Mouse (Mus musculus) heart, embryonic 11.5 days (tissue): ENCODE results near the gene Fosl2. TPM values are rescaled to one million over a fixed set of nuclear protein-coding genes. Genes with fewer than 3 reads are reported as not detected.

Experiments
- ATAC-seq: fragments of 200-750 bp; cut with Nextera tagmentation; replicated peaks from 2 replicates; pipeline ENCODE4 v1.8.0; 2017; ENCODE audit warnings: moderate library complexity; ENCODE audit not compliant: insufficient number of reproducible peaks, low FRiP score, low TSS enrichment
- H3K27ac ChIP-seq: fragments of 300-500 bp; sonication (generic); 2 replicates; pipeline ENCODE4 v1.5.1; 2014; ENCODE audit warnings: mild to moderate bottlenecking, low read depth, low read length
- H3K27me3 ChIP-seq: fragments of 300-500 bp; sonication (generic); 2 replicates; pipeline ENCODE4 v1.6.1; 2014; ENCODE audit warnings: mild to moderate bottlenecking, low read length, mixed read lengths; ENCODE audit not compliant: control insufficient read depth, insufficient read depth
- H3K36me3 ChIP-seq: fragments of 300-500 bp; sonication (generic); 2 replicates; pipeline ENCODE4 v1.6.1; 2014; ENCODE audit warnings: mild to moderate bottlenecking, low read length, moderate library complexity, mixed read lengths; ENCODE audit not compliant: control insufficient read depth, insufficient read depth
- H3K4me1 ChIP-seq: fragments of 300-500 bp; sonication (generic); 2 replicates; pipeline ENCODE4 v1.6.1; 2014; ENCODE audit warnings: low read length; ENCODE audit not compliant: control insufficient read depth, insufficient read depth
- H3K4me2 ChIP-seq: fragments of 300-500 bp; sonication (generic); 2 replicates; pipeline ENCODE4 v1.6.1; 2014; ENCODE audit warnings: mild to moderate bottlenecking, moderate library complexity
- H3K4me3 ChIP-seq: fragments of 300-500 bp; sonication (generic); 2 replicates; pipeline ENCODE4 v1.5.1; 2014; ENCODE audit warnings: low read depth, low read length
- H3K9ac ChIP-seq: fragments of 300-500 bp; sonication (generic); 2 replicates; pipeline ENCODE4 v1.6.1; 2014; ENCODE audit warnings: mild to moderate bottlenecking, low read depth, low read length, moderate library complexity
- H3K9me3 ChIP-seq: fragments of 300-500 bp; sonication (generic); replicated peaks from 2 replicates; pipeline ENCODE4 v1.6.1; 2016; ENCODE audit warnings: low read length; ENCODE audit not compliant: control insufficient read depth
- WGBS: fragments of 180-500 bp; shearing (Covaris S2); extraction: QIAGEN DNeasy Blood & Tissue Kit; methylation state at CpG from one replicate; pipeline ENCODE4 v1.1.7; 2014; ENCODE audit not compliant: insufficient replicate concordance; 5-methylcytosine and 5-hydroxymethylcytosine counted together
- polyA plus RNA-seq: library from polyadenylated mRNA; unstranded; fragments of >200 nt; fragmentation: Nextera tagmentation; extraction: Ambion mirVana; gene quantifications from 2 replicates; pipeline ENCODE4 v1.2.1, GENCODE M21; 2014

Fosl2 gene
- polyA plus RNA-seq, 1 experiment from 2014 or later = 3.0 TPM

- Histone ChIP-seq H3K27me3 (no peaks in the 10 kb centered on the region), H3K9ac (peak overlapping the region; percentile 34; the same call in 1 of the 2 replicates), H3K9me3 (no peaks in the 10 kb centered on the region), H3K4me2 (no peak overlapping the region), H3K27ac (no peak overlapping the region), H3K36me3 (peaks cover 12% of the 10 kb centered on the region), H3K4me1 (peaks cover 8% of the 10 kb centered on the region; the same call in 1 of the 2 replicates), H3K4me3 (no peak overlapping the region)
- 53% methylated on average over 28 of the region's 28 CpGs for whole genome bisulfite sequencing
- ATAC-seq = no peak
Measured at GRCm38 (mm10) chr5:32152725-32153417, 17.3 kb downstream of the Fosl2 start.

DNA sequence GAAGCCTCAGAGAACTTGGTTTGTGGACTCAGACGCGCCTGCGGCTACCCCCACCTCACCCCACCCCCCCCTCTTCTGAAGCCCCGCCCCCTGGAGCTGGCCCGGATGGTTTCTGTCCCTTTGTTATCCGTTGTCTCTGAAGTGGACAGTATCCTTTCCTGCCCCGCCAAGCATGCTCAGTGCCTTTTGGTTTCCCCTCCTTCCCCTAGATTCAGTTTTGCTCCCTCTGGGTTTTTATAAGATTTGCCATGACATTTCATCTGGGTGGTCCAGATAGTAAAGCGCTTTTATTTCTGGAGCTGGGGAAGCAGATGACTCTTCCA is 17.8 kb downstream of the Fosl2 start:
- no peak for ATAC-seq

DNA sequence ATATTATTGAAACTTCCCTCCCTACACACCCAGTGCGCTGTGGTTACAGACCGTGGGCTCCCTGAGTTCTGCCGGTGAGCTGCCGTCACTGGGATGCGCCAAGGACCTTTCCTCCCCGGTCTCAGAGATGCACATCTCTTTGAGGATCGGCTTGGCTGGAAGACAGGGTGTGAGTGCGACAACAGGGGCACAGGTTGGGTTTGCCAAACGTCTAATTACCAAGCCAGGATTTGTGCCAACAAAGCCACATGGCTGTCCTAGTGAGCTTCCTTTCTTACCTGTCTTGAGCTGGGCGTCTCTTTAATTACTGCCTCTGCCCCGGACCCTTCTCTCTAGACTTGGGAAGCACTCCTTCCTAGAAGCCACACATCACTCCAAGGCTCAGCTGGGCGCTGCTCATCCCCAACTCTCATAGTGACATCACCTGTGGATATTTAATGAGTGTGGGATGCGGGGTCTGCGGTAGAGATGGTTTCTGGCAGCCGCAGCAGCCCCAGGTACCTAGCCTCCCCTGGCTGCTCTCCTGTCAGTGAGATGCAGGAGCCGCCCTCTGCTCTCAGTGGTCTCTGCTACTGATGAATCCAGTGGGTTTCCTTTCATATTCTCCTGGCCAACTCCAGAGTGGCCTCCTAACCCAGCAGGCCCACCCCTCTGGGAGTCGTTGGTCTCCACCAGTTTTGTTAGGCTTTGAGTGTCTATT is 18.3 kb downstream of the Fosl2 start:
- H3K27me3 ChIP-seq = no peaks in the 10 kb centered on the region
- H3K9me3 ChIP-seq = no peaks in the 10 kb centered on the region
- H3K4me3 ChIP-seq = no peak overlapping the region
- WGBS = 75% methylated on average over 17 of the region's 17 CpGs
- no peak overlapping the region for H3K27ac ChIP-seq
- H3K4me2 ChIP-seq = no peak overlapping the region
- H3K9ac ChIP-seq = no peak overlapping the region
- H3K4me1 ChIP-seq = peaks cover 8% of the 10 kb centered on the region; the same call in 1 of the 2 replicates
- H3K36me3 ChIP-seq = peaks cover 12% of the 10 kb centered on the region
- no peak for ATAC-seq

More for the DNA sequence above, 17.8 kb downstream of the Fosl2 start:
- H3K27ac ChIP-seq = no peak overlapping the region
- H3K36me3 ChIP-seq = peaks cover 12% of the 10 kb centered on the region
- no peaks in the 10 kb centered on the region for H3K9me3 ChIP-seq
- H3K4me2 ChIP-seq = no peak overlapping the region
- no peaks in the 10 kb centered on the region for H3K27me3 ChIP-seq
- H3K4me1 ChIP-seq = peaks cover 8% of the 10 kb centered on the region; the same call in 1 of the 2 replicates
- WGBS = 39% methylated on average over 8 of the region's 8 CpGs
- H3K4me3 ChIP-seq = no peak overlapping the region
- H3K9ac ChIP-seq = no peak overlapping the region

DNA sequence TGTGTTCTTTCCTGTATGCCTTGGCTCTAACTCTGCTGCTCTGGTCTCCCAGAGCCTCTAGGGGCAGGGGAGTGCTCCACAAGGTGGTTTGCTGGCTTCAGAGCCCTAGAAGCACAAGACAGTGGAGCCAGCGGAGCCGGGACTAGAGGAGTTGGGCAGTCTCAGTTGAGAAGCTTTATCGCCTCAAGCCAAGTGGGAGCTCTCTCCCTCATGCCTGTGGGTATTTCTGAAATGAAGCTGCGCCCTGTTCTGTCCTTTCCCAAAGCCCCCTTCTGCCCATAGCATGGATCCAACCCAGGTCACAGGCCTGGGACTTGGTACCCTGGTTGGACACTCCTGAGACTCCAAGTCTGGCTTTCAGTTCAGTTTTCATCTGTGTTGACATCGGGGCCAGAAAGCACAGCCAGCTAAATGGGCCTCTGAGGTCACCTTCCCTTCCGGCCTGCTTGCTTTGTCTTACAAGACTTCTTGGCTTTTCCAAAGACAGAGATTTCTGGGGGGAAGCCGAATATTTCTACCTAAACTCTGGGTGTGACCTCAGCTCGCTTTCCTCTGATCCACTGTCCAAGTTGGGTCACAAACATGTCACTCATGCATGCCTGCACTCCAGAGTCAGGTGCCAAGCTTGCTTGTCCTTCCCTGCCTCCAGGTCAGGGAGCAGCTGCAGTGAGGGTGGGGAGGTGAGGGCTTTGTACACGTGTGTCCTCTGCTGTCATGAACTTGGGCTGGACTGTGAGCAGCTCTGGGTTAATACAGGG is 19.5 kb downstream of the Fosl2 start:
- Histone ChIP-seq H3K27me3 (no peaks in the 10 kb centered on the region), H3K9me3 (no peaks in the 10 kb centered on the region), H3K36me3 (peaks cover 12% of the 10 kb centered on the region), H3K4me3 (no peak overlapping the region), H3K4me2 (no peak overlapping the region), H3K9ac (no peak overlapping the region), H3K4me1 (peaks cover 8% of the 10 kb centered on the region; the same call in 1 of the 2 replicates), H3K27ac (no peak overlapping the region)
- WGBS = 80% methylated on average over 9 of the region's 9 CpGs
- no peak for ATAC-seq

GRCm38 (mm10) chr5:32155927-32156326 is 20.3 kb downstream of the Fosl2 start:
- no peak overlapping the region for H3K9ac ChIP-seq
- no peaks in the 10 kb centered on the region for H3K9me3 ChIP-seq
- no peak for ATAC-seq
- H3K4me1 ChIP-seq = peaks cover 14% of the 10 kb centered on the region
- H3K4me2 ChIP-seq = no peak overlapping the region
- WGBS = 77% methylated on average over 3 of the region's 3 CpGs
- no peaks in the 10 kb centered on the region for H3K27me3 ChIP-seq
- peaks cover 12% of the 10 kb centered on the region for H3K36me3 ChIP-seq
- H3K27ac ChIP-seq = no peak overlapping the region
- H3K4me3 ChIP-seq = no peak overlapping the region

GRCm38 (mm10) chr5:32163478-32164043 is 28.0 kb downstream of the Fosl2 start:
- no peak overlapping the region for H3K4me2 ChIP-seq
- H3K4me3 ChIP-seq = no peak overlapping the region
- H3K36me3 ChIP-seq = no peaks in the 10 kb centered on the region
- H3K9ac ChIP-seq = no peak overlapping the region
- H3K9me3 ChIP-seq = no peaks in the 10 kb centered on the region
- H3K4me1 ChIP-seq = peaks cover 6% of the 10 kb centered on the region
- no peaks in the 10 kb centered on the region for H3K27me3 ChIP-seq
- ATAC-seq = no peak
- H3K27ac ChIP-seq = no peak overlapping the region
- 79% methylated on average over 3 of the region's 3 CpGs for WGBS

- Histone ChIP-seq H3K4me3 (no peak overlapping the region), H3K9me3 (no peaks in the 10 kb centered on the region), H3K4me2 (no peak overlapping the region), H3K9ac (no peak overlapping the region), H3K27me3 (no peaks in the 10 kb centered on the region), H3K36me3 (no peaks in the 10 kb centered on the region), H3K4me1 (no peaks in the 10 kb centered on the region), H3K27ac (no peak overlapping the region)
- WGBS = 55% methylated on average over 2 of the region's 2 CpGs
- ATAC-seq = no peak
Measured at GRCm38 (mm10) chr5:32172188-32172587, 36.6 kb downstream of the Fosl2 start.

DNA sequence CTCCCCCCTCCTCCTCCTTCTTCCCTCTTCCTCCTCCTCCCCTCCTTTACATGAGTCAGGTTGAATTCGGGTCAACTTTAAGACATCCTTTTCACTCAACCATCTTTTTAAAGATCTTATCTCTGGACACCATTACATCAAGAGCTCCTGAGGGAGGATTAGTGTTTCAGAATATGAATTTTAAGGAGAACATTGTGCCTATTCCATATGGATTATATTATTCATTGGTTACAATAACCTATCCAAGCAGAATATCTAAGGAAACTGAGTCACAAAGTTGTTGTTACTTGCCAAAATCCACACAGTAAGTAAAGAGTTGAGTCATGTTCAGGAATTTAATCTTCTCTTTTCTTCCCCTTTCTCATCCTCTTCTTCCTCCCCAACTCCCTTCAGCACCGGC is 41.2 kb downstream of the Fosl2 start:
- Histone ChIP-seq H3K9me3 (no peaks in the 10 kb centered on the region), H3K4me1 (no peaks in the 10 kb centered on the region), H3K27ac (no peak overlapping the region), H3K4me2 (no peak overlapping the region), H3K36me3 (no peaks in the 10 kb centered on the region), H3K9ac (no peak overlapping the region), H3K4me3 (no peak overlapping the region), H3K27me3 (no peaks in the 10 kb centered on the region)
- WGBS = 78% methylated on average over 2 of the region's 2 CpGs
- no peak for ATAC-seq
